Mouse (Mus musculus): ENCODE data around the gene Rcsd1.

The Rcsd1 gene

GRCm38 (mm10) chr1:165709629-165710256 lies at the start of gene Rcsd1:
Gene Rcsd1, minus strand, starts transcription at chr1:165709757.
- DNase-seq: no peak

- no peak for DNase-seq
These were observed 45.6 kb upstream of the Rcsd1 start for GRCm38 (mm10) chr1:165755194-165755593.

GRCm38 (mm10) chr1:165754205-165754604 lies 44.6 kb upstream of the Rcsd1 start:
- DNase-seq: no peak

GRCm38 (mm10) chr1:165751838-165752237 lies 42.3 kb upstream of the Rcsd1 start:
- DNase-seq: no peak

- no peak for DNase-seq
These were observed 41.6 kb upstream of the Rcsd1 start for GRCm38 (mm10) chr1:165751142-165751541.

GRCm38 (mm10) chr1:165748053-165748452 lies 38.5 kb upstream of the Rcsd1 start:
- DNase-seq: peak; percentile 54

GRCm38 (mm10) chr1:165741989-165742388 lies 32.4 kb upstream of the Rcsd1 start:
- DNase-seq: no peak

GRCm38 (mm10) chr1:165738985-165739384 lies 29.4 kb upstream of the Rcsd1 start:
- DNase-seq: no peak

- DNase-seq: no peak
These were observed 28.3 kb upstream of the Rcsd1 start for GRCm38 (mm10) chr1:165737867-165738266.

GRCm38 (mm10) chr1:165737451-165737850 lies 27.9 kb upstream of the Rcsd1 start:
- no peak for DNase-seq

GRCm38 (mm10) chr1:165735826-165736818 lies 26.6 kb upstream of the Rcsd1 start:
- DNase-seq: peak; percentile 93

GRCm38 (mm10) chr1:165734840-165735239 lies 25.3 kb upstream of the Rcsd1 start:
- no peak for DNase-seq

GRCm38 (mm10) chr1:165731553-165731952 lies 22.0 kb upstream of the Rcsd1 start:
- DNase-seq: no peak

GRCm38 (mm10) chr1:165730129-165730528 lies 20.6 kb upstream of the Rcsd1 start:
- DNase-seq: no peak

GRCm38 (mm10) chr1:165728057-165728639 lies 18.6 kb upstream of the Rcsd1 start:
- no peak for DNase-seq

- DNase-seq: no peak
These were observed 17.4 kb upstream of the Rcsd1 start for GRCm38 (mm10) chr1:165726986-165727385.

GRCm38 (mm10) chr1:165725039-165725644 lies 15.6 kb upstream of the Rcsd1 start:
- DNase-seq: no peak

GRCm38 (mm10) chr1:165724219-165725033 lies 14.9 kb upstream of the Rcsd1 start:
- no peak for DNase-seq

- DNase-seq: no peak
These were observed 13.1 kb upstream of the Rcsd1 start for GRCm38 (mm10) chr1:165722531-165723123.

- no peak for DNase-seq
These were observed 9.1 kb upstream of the Rcsd1 start for GRCm38 (mm10) chr1:165718543-165719105.

Measured in embryo, embryonic 11 days (tissue).